Mouse (Mus musculus): ENCODE results near the gene Serinc5. TPM values are rescaled to one million over a fixed set of nuclear protein-coding genes. Genes with fewer than 3 reads are reported as not detected.

Serinc5 gene
- 10.6 and 11.1 TPM in 2 replicates for polyA plus RNA-seq (2016; fragmentation: Nextera tagmentation; extraction: Ambion mirVana)

DNA sequence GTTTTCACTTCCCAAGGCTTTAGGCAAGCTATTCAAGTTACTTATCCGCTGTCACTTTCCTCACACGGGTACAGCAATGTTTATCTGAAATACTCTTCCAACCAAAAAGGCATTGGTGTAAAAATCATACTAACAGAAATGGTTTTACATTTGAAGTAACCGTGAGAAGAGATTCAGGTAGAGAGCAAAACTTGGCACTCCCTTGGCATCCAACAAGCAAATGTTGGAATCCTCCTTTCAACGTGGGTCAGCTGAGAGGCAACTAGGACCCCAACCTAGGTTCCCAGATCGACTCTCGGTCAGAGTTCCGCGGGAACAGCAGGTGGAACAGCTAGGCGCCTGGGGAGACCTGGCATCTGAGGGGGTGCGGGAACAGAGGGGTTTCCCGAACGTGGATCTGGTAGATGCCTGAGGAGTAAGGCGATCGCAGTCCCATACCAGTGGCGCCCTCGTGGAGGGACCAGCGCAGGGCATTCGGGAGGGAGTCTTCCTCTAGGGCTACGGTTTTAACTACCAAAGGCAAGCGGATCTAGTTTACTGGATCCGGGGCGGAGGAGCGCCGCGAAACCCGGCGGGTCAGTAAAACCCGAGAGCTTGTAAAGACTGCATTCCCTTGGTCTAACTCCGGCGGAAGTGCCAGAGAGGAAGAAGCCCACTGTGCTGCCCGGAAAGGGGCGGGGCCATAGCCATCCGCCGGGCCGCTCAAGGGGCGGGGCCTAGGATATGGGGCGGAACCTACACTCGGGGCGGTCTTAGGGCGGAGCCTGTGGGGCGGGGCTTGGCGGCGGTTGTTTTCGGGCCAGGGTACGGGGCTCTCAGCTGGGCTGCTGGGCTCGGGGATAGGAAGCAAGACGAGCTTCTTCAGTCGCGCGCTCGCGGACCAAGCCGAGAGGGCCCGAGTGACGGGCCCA, at the start of gene Serinc5:
Gene Serinc5, plus strand, starts transcription at position 781 of the 911 bp plus-strand sequence.
- Histone ChIP-seq H3K27me3 (ENCODE audit: low read depth, poor library complexity, severe bottlenecking) (peaks cover 12% of the 10 kb centered on the region; the same call in 1 of the 2 replicates), H3K27ac (replicated peaks) (peak within 1 kb of the TSS; percentile 89), H3K9me3 (replicated peaks) (no peaks in the 10 kb centered on the region; the same call in 1 of the 2 replicates), H3K4me3 (peak within 1 kb of the TSS; percentile 82), H3K4me1 (peaks cover 35% of the 10 kb centered on the region), H3K36me3 (no peaks in the 10 kb centered on the region)
- peak; percentile 98 for DNase-seq (ENCODE audit: low spot score)
- WGBS = under 1% methylated on average over 55 of the region's 55 CpGs

DNA sequence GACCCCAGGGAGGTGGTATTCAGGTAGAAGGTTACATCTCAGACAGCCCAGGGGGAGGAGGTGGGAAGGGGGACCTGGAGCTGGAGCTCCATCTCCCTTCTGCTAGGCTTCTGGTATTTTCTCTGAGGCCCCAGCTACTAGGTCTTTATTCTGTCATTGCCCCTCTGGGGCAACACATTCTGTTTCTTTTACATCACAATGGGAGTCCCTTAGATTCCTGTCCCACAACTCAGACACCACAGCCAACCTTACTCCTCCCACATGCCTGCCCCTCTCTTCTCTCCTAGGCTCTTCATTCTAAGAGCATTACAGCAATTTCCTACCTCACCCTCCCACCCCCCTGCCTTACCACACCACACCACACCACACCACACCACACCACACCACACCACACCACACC, 34.8 kb upstream of the Serinc5 start, which contains the start of gene Spz1:
Gene Spz1, minus strand, starts transcription at position 101 of the 400 bp plus-strand sequence.
- no peak for DNase-seq (ENCODE audit: low spot score)
- Histone ChIP-seq H3K9me3 (replicated peaks) (no peaks in the 10 kb centered on the region), H3K36me3 (no peaks in the 10 kb centered on the region), H3K4me1 (peaks cover 23% of the 10 kb centered on the region), H3K27me3 (ENCODE audit: low read depth, poor library complexity, severe bottlenecking) (no peaks in the 10 kb centered on the region), H3K27ac (replicated peaks) (no peak within 1 kb of the TSS; the same call in 1 of the 2 replicates), H3K4me3 (no peak within 1 kb of the TSS)

DNA sequence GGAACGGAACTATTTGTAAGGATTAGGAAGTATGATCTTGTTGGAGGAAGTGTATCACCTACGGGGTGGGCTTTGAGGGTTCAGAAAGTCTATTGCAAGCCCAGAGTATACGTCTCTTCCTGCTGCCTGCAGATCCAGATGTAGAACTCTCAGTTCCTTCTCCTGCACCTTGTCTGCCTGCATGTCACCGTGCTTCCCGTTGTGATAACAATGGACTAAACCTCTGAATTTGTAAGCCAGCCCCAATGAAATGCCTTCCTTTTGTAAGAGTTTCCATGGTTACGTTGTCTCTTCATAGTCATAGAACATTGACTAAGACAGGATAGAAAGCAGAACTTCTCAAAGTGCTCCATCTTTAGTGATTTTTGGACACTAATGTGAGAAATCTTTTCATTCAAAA, 34.2 kb upstream of the Serinc5 start:
- no peak overlapping the region for H3K4me3 ChIP-seq
- 51% methylated on average over 6 of the region's 6 CpGs for WGBS
- H3K27me3 ChIP-seq (ENCODE audit: low read depth, poor library complexity, severe bottlenecking) = no peaks in the 10 kb centered on the region
- peaks cover 23% of the 10 kb centered on the region for H3K4me1 ChIP-seq
- H3K36me3 ChIP-seq = no peaks in the 10 kb centered on the region
- no peak overlapping the region for H3K27ac ChIP-seq (replicated peaks)
- no peak for DNase-seq (ENCODE audit: low spot score)
- H3K9me3 ChIP-seq (replicated peaks) = no peaks in the 10 kb centered on the region

DNA sequence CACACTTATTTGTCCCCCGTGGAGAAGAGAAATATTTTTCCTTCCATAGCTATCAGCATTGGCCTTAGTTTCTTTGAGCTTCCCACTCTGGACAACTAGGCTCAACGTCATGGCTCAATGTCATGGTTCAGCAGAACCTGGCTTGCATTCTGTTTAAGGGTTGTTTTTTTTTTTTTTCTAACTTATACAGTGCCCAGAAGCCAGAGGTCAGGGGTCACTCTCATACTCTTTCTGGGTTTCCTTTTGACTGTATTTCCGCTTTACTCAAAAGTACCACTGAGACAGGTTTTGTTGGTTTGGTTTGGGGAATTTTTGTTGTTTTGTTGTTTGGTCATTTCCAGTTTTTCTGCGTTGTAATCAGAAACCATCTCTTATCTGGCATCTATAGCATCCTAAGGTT, 32.7 kb upstream of the Serinc5 start:
- Histone ChIP-seq H3K4me3 (no peak overlapping the region), H3K27ac (replicated peaks) (no peak overlapping the region), H3K27me3 (ENCODE audit: low read depth, poor library complexity, severe bottlenecking) (no peaks in the 10 kb centered on the region), H3K9me3 (replicated peaks) (no peaks in the 10 kb centered on the region), H3K36me3 (no peaks in the 10 kb centered on the region), H3K4me1 (peaks cover 23% of the 10 kb centered on the region)
- DNase-seq (ENCODE audit: low spot score) = no peak
- 85% methylated on average over 4 of the region's 4 CpGs for WGBS

DNA sequence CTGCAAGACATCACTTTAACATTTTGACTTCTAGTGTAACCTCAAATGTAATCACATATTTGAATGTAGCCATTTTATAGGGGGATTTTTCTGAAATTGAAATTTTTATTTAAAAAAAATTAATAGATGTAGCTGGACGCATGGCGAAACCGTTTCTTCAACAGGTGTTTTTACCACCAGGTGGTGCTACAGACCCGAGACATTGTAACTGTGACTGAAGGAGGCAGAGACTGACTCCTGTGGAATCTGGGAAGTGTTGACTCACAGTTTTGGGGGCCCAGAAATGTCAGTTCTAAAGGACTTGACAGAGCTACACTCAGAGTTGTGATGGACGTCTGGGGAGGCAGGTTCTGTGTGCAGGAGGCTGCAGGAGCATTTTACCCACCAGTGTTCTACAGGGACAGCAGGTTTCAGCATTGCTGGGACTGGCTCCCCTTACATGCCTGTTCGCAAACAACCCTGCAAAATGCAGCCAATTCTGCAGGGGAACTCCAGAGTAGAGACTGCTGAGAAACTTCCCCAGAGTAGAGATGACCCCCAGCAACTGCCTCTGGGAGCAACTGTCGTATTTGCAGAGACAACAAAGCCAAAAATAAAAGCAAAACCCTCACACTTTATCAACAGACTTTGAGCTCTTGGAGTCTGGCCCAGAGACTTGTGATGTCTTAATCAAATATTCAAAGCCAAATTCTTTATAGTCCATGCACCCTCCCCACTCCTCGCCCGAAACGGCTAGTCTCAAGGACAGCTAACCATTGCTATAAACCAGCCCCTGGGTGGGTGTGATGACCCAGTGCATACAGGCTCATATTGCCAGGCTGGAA, 30.5 kb upstream of the Serinc5 start:
- WGBS = 44% methylated on average over 10 of the region's 10 CpGs
- Histone ChIP-seq H3K4me1 (peaks cover 23% of the 10 kb centered on the region), H3K9me3 (replicated peaks) (no peaks in the 10 kb centered on the region), H3K36me3 (no peaks in the 10 kb centered on the region), H3K27ac (replicated peaks) (peak overlapping the region; percentile 49), H3K4me3 (no peak overlapping the region), H3K27me3 (ENCODE audit: low read depth, poor library complexity, severe bottlenecking) (no peaks in the 10 kb centered on the region)
- peak; percentile 62 for DNase-seq (ENCODE audit: low spot score)

DNA sequence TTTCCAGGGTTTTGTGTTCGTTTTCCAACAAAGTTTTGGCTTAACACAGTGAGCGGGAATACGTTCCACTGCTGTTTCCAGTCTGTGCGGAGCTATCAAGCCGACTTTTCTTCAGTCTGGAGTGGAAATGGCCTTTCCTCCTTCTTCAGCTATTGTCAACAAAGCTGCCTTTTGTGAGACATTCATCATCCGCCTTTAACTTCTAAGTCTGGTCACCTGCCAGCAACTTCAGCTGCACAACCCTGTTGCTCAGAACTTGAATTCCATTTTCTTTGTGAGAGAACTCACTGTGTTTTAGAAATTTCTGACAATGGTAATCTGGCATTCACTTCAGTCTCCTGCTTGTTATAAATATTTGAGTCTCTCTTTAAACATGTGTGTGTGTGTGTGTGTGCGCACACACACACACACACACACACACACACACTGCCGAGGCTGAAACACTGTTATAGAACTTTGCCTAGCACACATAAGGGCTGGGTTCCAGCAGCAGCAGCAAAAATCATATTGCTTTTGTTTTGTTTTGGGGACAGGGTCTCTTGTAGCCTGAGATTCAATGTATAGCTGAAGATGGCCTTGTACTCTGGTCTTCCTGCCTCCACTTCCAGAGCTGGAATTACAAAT, 26.7 kb upstream of the Serinc5 start:
- Histone ChIP-seq H3K4me3 (no peak overlapping the region), H3K4me1 (peaks cover 13% of the 10 kb centered on the region), H3K27me3 (ENCODE audit: low read depth, poor library complexity, severe bottlenecking) (no peaks in the 10 kb centered on the region), H3K36me3 (no peaks in the 10 kb centered on the region), H3K27ac (replicated peaks) (no peak overlapping the region), H3K9me3 (replicated peaks) (no peaks in the 10 kb centered on the region)
- DNase-seq (ENCODE audit: low spot score) = no peak
- 78% methylated on average over 8 of the region's 8 CpGs for WGBS

DNA sequence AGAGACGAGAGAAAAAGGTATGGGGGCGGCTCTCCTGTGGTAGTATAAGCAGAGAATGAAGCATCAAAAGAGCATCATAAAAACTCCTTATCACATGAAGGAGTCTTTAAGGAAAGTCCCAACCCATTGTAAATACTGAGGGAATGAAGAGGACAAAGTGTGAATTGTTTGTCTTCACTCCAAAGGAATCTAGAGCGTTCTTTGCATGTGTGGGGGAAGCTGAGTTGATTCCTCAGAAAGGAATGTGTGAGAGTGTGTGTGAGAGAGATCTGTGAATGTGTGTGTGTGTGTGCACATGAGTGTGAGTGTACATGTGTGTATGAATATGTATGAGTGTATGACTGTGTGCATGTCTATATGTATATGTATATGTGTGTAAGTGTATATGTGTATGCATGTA, 22.2 kb upstream of the Serinc5 start:
- no peak for DNase-seq (ENCODE audit: low spot score)
- WGBS = 76% methylated on average over 3 of the region's 3 CpGs
- H3K9me3 ChIP-seq (replicated peaks) = no peaks in the 10 kb centered on the region
- H3K4me3 ChIP-seq = no peak overlapping the region
- no peak overlapping the region for H3K27ac ChIP-seq (replicated peaks)
- peaks cover 30% of the 10 kb centered on the region for H3K4me1 ChIP-seq
- no peaks in the 10 kb centered on the region for H3K27me3 ChIP-seq (ENCODE audit: low read depth, poor library complexity, severe bottlenecking)
- no peaks in the 10 kb centered on the region for H3K36me3 ChIP-seq

DNA sequence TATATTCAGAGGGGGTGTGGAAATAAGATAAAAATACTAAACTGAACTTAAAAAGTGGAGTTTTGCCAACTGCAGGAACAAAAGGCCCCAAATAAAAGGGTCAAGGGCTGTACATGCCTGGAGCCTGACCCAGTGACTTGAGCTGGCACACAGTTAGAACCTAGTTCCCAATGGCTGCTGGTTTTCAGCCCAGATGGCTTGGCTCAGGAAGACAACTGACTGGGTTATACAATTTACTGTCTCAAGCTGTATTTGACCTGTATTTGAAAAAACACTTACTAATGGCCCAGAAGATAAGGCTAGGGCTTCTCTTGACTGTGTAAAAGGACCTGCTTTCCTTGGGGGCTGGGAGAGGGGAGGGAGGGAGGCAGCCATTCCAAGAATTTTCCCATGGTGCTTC, 21.6 kb upstream of the Serinc5 start:
- Histone ChIP-seq H3K4me1 (peaks cover 35% of the 10 kb centered on the region), H3K27ac (replicated peaks) (0 out of 2 replicates have a peak overlapping the region, but pooled peaks have one; percentile 46), H3K27me3 (ENCODE audit: low read depth, poor library complexity, severe bottlenecking) (no peaks in the 10 kb centered on the region), H3K4me3 (no peak overlapping the region), H3K36me3 (no peaks in the 10 kb centered on the region), H3K9me3 (replicated peaks) (no peaks in the 10 kb centered on the region)
- DNase-seq (ENCODE audit: low spot score) = no peak

DNA sequence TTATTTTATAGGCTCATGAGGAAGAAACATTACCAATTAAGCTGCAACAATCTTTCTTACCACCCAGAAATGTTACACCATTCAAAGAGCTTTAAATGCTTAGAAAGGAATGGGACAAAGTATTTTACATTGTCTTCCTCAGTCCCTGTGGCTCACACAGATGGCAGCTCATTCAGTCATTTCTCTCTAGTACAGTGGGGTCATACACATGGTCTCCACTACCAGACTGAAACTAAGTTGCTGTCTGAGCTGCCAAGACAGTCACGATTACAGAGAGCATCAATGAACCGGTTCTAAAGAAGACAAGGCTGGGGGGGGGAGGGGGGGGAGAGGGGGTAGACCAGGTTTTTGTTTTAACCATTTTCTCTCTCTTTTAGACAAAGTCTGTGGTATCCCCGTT, 19.7 kb upstream of the Serinc5 start:
- 75% methylated on average over 3 of the region's 3 CpGs for WGBS
- no peaks in the 10 kb centered on the region for H3K9me3 ChIP-seq (replicated peaks)
- no peak overlapping the region for H3K4me3 ChIP-seq
- peaks cover 55% of the 10 kb centered on the region for H3K4me1 ChIP-seq
- no peaks in the 10 kb centered on the region for H3K36me3 ChIP-seq
- DNase-seq (ENCODE audit: low spot score) = no peak
- peak overlapping the region; percentile 39; the same call in 1 of the 2 replicates for H3K27ac ChIP-seq (replicated peaks)
- H3K27me3 ChIP-seq (ENCODE audit: low read depth, poor library complexity, severe bottlenecking) = no peaks in the 10 kb centered on the region

DNA sequence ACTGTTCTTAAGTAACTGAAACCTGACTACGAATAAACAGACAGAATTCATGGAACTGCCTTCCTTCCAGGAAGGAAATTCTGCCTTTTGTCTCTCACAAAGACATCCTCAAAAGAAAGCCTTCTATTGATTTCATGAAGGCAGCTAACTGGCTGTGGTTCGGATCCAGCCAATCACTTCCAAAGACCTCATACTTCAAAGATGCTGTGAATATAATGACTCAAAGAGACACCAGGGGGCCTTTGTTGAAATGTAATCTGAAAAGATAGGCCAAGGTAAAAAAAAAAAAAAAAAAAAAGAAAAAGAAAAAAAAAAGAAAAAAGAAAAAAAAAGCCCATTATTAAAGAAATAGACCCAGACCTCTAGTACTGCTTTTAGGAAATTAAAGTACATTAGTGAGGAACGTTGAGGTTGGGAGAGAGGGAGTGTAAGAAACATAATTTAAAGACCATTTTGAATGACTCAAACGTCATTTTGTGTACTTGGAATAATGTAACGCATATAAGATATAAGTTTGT, 18.6 kb upstream of the Serinc5 start:
- 35% methylated on average over 5 of the region's 5 CpGs for WGBS
- Histone ChIP-seq H3K27me3 (ENCODE audit: low read depth, poor library complexity, severe bottlenecking) (no peaks in the 10 kb centered on the region), H3K4me3 (no peak overlapping the region; the same call in 1 of the 2 replicates), H3K4me1 (peaks cover 53% of the 10 kb centered on the region), H3K9me3 (replicated peaks) (no peaks in the 10 kb centered on the region), H3K36me3 (no peaks in the 10 kb centered on the region), H3K27ac (replicated peaks) (peak overlapping the region; percentile 80)
- no peak for DNase-seq (ENCODE audit: low spot score)

DNA sequence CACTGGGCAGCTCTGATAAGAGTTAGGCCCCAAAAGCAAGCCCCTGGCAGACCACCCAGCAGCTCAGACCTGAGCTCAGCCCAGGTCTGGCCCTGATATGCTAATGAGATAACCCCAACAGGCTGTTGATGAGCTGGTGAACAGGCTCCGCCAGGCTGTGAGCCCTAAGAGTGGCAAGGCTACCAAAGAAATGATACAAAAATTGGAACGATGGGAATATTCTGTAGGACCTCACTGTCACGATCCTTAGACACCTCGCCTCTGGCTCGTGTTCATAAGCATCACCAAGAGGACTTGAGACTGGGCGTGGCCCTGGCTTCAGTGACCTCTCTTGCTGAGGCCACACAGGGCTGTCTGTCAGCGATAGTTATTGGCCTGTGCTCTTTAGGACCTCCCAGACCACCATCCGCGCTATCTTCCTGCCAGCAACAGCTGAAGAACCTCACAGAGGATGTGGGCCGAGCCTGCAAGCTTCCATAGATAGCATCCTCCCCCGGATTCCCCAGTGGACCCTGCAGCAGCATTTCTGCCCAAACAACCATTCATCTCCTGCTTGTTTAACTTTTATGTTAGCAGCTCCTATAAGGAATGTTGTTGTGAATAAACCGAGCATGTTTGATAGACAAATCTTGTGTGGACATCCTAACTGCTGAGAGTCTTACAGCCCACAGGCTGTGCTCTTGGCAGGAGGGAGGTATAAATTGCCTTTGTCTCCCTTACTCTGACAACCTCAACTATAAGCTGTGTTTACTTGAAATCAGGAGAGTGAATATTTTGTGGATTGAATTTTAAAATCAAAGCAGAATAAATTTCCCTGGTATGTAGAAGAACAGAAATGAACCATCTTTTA, 17.9 kb upstream of the Serinc5 start:
- peak overlapping the region; percentile 4; the same call in 1 of the 2 replicates for H3K4me3 ChIP-seq
- peak; percentile 71 for DNase-seq (ENCODE audit: low spot score)
- H3K4me1 ChIP-seq = peaks cover 51% of the 10 kb centered on the region

More for the DNA sequence above, 17.9 kb upstream of the Serinc5 start:
- Histone ChIP-seq H3K27me3 (ENCODE audit: low read depth, poor library complexity, severe bottlenecking) (no peaks in the 10 kb centered on the region), H3K9me3 (replicated peaks) (no peaks in the 10 kb centered on the region), H3K27ac (replicated peaks) (peak overlapping the region; percentile 80), H3K36me3 (no peaks in the 10 kb centered on the region)
- WGBS = 24% methylated on average over 12 of the region's 12 CpGs
